Mouse (Mus musculus): ENCODE data around the gene Mpg. TPM values are rescaled to one million over a fixed set of nuclear protein-coding genes. Genes with fewer than 3 reads are reported as not detected.
"Not testable (repeated sequence)": the region's sequence is repeated elsewhere in the genome, so short reads cannot be mapped to it uniquely, and the experiment has no call there.

The Mpg gene
- 12.8 and 14.6 TPM in 2 replicates for polyA plus RNA-seq (2012; rRNA removed)

- DNase-seq (ENCODE audit: low spot score), result peak; percentile 80
These were observed at the start of gene Mpg for GRCm38 (mm10) chr11:32226124-32226871. Mpg (plus strand) TSS chr11:32226505.

- DNase-seq (ENCODE audit: low spot score), result no peak
These were observed 47.8 kb upstream of the Mpg start for GRCm38 (mm10) chr11:32178506-32178905.

- DNase-seq (ENCODE audit: low spot score), result no peak
These were observed 45.1 kb upstream of the Mpg start for GRCm38 (mm10) chr11:32181246-32181645.

GRCm38 (mm10) chr11:32181973-32182868, 44.1 kb upstream of the Mpg start:
- DNase-seq (ENCODE audit: low spot score), result no peak

GRCm38 (mm10) chr11:32184469-32184868, 41.8 kb upstream of the Mpg start:
- DNase-seq (ENCODE audit: low spot score), result no peak

GRCm38 (mm10) chr11:32186031-32186430, 40.3 kb upstream of the Mpg start:
- no peak for DNase-seq (ENCODE audit: low spot score)

GRCm38 (mm10) chr11:32187256-32187655, 39.0 kb upstream of the Mpg start:
- DNase-seq (ENCODE audit: low spot score), result no peak

- no peak for DNase-seq (ENCODE audit: low spot score)
These were observed 37.4 kb upstream of the Mpg start for GRCm38 (mm10) chr11:32188881-32189280.

- DNase-seq (ENCODE audit: low spot score), result no peak
These were observed 36.9 kb upstream of the Mpg start for GRCm38 (mm10) chr11:32189434-32189833.

GRCm38 (mm10) chr11:32190119-32190518, 36.2 kb upstream of the Mpg start:
- DNase-seq (ENCODE audit: low spot score), result no peak

- no peak for DNase-seq (ENCODE audit: low spot score)
These were observed 35.6 kb upstream of the Mpg start for GRCm38 (mm10) chr11:32190603-32191110.

GRCm38 (mm10) chr11:32193156-32193555, 33.1 kb upstream of the Mpg start:
- no peak for DNase-seq (ENCODE audit: low spot score)

GRCm38 (mm10) chr11:32194086-32194485, 32.2 kb upstream of the Mpg start:
- no peak for DNase-seq (ENCODE audit: low spot score)

- no peak for DNase-seq (ENCODE audit: low spot score)
These were observed 31.7 kb upstream of the Mpg start for GRCm38 (mm10) chr11:32194626-32195025.

GRCm38 (mm10) chr11:32195867-32196540, 30.3 kb upstream of the Mpg start:
- no peak for DNase-seq (ENCODE audit: low spot score)

- DNase-seq (ENCODE audit: low spot score), result no peak
These were observed 29.6 kb upstream of the Mpg start for GRCm38 (mm10) chr11:32196727-32197126.

GRCm38 (mm10) chr11:32197766-32198165, 28.5 kb upstream of the Mpg start:
- no peak for DNase-seq (ENCODE audit: low spot score)

- DNase-seq (ENCODE audit: low spot score), result peak; percentile 10
These were observed 27.9 kb upstream of the Mpg start for GRCm38 (mm10) chr11:32198256-32198955.

- DNase-seq (ENCODE audit: low spot score), result peak; percentile 13
These were observed 27.1 kb upstream of the Mpg start for GRCm38 (mm10) chr11:32199230-32199629.

- DNase-seq (ENCODE audit: low spot score), result peak; percentile 13
These were observed 26.2 kb upstream of the Mpg start, which contains the start of gene Il9r for GRCm38 (mm10) chr11:32200075-32200601. Il9r (minus strand) TSS chr11:32200279.

- DNase-seq (ENCODE audit: low spot score), result not testable (repeated sequence)
These were observed 25.3 kb upstream of the Mpg start for GRCm38 (mm10) chr11:32200992-32201391.
